Mouse (Mus musculus) myocyte (in vitro differentiated cells): ENCODE data around the gene Dnttip1. TPM values are rescaled to one million over a fixed set of nuclear protein-coding genes. Genes with fewer than 3 reads are reported as not detected.
A peak's percentile ranks its signal among the peaks of the same experiment; 100 is the strongest.

Experiments
- H3K27me3 ChIP-seq: one replicate; pipeline ENCODE4 v1.6.1; 2011; ENCODE audit not compliant: control insufficient read depth, insufficient read depth, insufficient read length
- H3K36me3 ChIP-seq: one replicate; pipeline ENCODE4 v1.6.1; 2011; ENCODE audit not compliant: control insufficient read depth, insufficient read depth
- H3K4me2 ChIP-seq: one replicate; pipeline ENCODE4 v1.6.1; 2011; ENCODE audit warnings: low read depth, control low read depth
- H3K4me3 ChIP-seq: one replicate; pipeline ENCODE4 v1.5.1; 2011; ENCODE audit warnings: mild to moderate bottlenecking, control low read depth, moderate library complexity
- H3K79me2 ChIP-seq: one replicate; pipeline ENCODE4 v1.6.1; 2011; ENCODE audit not compliant: control insufficient read depth, insufficient read depth
- H3ac ChIP-seq: one replicate; pipeline ENCODE4 v1.6.1; 2011; ENCODE audit not compliant: control insufficient read depth, insufficient read length
- CEBPB ChIP-seq: IDR thresholded peaks from 2 replicates; pipeline ENCODE4 v1.6.1; 2011; ENCODE audit warnings: mild to moderate bottlenecking, moderate library complexity; ENCODE audit not compliant: poor library complexity, insufficient read depth, severe bottlenecking
- E2F4 ChIP-seq: IDR thresholded peaks from one replicate; pipeline ENCODE4 v1.6.1; 2011; ENCODE audit warnings: mild to moderate bottlenecking, control low read depth, moderate library complexity; ENCODE audit not compliant: insufficient read depth
- MAX ChIP-seq: IDR thresholded peaks from one replicate; pipeline ENCODE4 v1.6.1; 2011; ENCODE audit warnings: low read depth, mild to moderate bottlenecking, control low read depth
- MYOD1 ChIP-seq, 3 experiments: IDR thresholded peaks; one replicate each; pipeline ENCODE4 v1.6.1; 2011; ENCODE audit warnings: control low read depth in 2 of 3, low read depth in 2 of 3, mild to moderate bottlenecking in 2 of 3, moderate library complexity in 1 of 3; ENCODE audit not compliant: insufficient read length in 2 of 3, control insufficient read depth in 1 of 3
- MYOG ChIP-seq, 3 experiments: IDR thresholded peaks; one replicate each; pipeline ENCODE4 v1.6.1; 2011; ENCODE audit warnings: control low read depth in 2 of 3, low read depth in 2 of 3, mild to moderate bottlenecking in 2 of 3; ENCODE audit not compliant: insufficient read length in 2 of 3, control insufficient read depth in 1 of 3, insufficient read depth in 1 of 3
- POLR2A ChIP-seq: IDR thresholded peaks from one replicate; pipeline ENCODE4 v1.6.1; 2011; ENCODE audit warnings: low read depth, mild to moderate bottlenecking, control low read depth, moderate library complexity; ENCODE audit not compliant: insufficient read length
- POLR2AphosphoS2 ChIP-seq: IDR thresholded peaks from one replicate; pipeline ENCODE4 v1.6.1; 2011; ENCODE audit warnings: low read depth, control low read depth; ENCODE audit not compliant: insufficient read length
- REST ChIP-seq: IDR thresholded peaks from one replicate; pipeline ENCODE4 v1.6.1; 2011; ENCODE audit warnings: mild to moderate bottlenecking, control low read depth, moderate library complexity; ENCODE audit not compliant: insufficient read depth, insufficient read length
- SRF ChIP-seq: IDR thresholded peaks from one replicate; pipeline ENCODE4 v1.6.1; 2011; ENCODE audit warnings: low read depth; ENCODE audit not compliant: control insufficient read depth, insufficient read length
- TCF12 ChIP-seq: IDR thresholded peaks from one replicate; pipeline ENCODE4 v1.6.1; 2011; ENCODE audit warnings: mild to moderate bottlenecking, control low read depth; ENCODE audit not compliant: poor library complexity, insufficient read depth, severe bottlenecking
- TCF3 ChIP-seq: IDR thresholded peaks from one replicate; pipeline ENCODE4 v1.6.1; 2011; ENCODE audit warnings: low read depth, control low read depth; ENCODE audit not compliant: insufficient read length
- USF1 ChIP-seq: IDR thresholded peaks from one replicate; pipeline ENCODE4 v1.6.1; 2011; ENCODE audit warnings: low read depth, mild to moderate bottlenecking, control low read depth, moderate library complexity
- polyA plus RNA-seq: library from polyadenylated mRNA; unstranded; fragments of >200 nt; fragmentation: generic; extraction: Trizol; gene quantifications from one replicate; pipeline ENCODE4 v1.2.1, GENCODE M21; 2012; ENCODE audit warnings: missing spikeins

The Dnttip1 gene
- polyA plus RNA-seq, 1 experiment = 63.0 TPM

GRCm38 (mm10) chr2:164800252-164801004, 54.6 kb downstream of the Dnttip1 start:
- Histone ChIP-seq H3K79me2 (peaks cover 18% of the 10 kb centered on the region), H3K4me2 (no peak overlapping the region), H3K4me3 (no peak overlapping the region), H3K36me3 (peaks cover 24% of the 10 kb centered on the region), H3ac (no peak overlapping the region), H3K27me3 (no peaks in the 10 kb centered on the region)
- TF ChIP-seq SRF = no peak
- no peak for TF ChIP-seq CEBPB
- TF ChIP-seq POLR2A = no peak

- TF ChIP-seq TCF3 (no peak), POLR2AphosphoS2 (no peak), MYOG (IDR thresholded peaks at IDR 0.05; ENCODE audit: control insufficient read depth in 1 of 3, insufficient read depth in 1 of 3, insufficient read length in 2 of 3, low read depth in 2 of 3) (no peak), CEBPB (no peak)
- H3K27me3 ChIP-seq = no peaks in the 10 kb centered on the region
- no peak overlapping the region for H3ac ChIP-seq
- H3K4me3 ChIP-seq = peak overlapping the region; percentile 85
- H3K79me2 ChIP-seq = peaks cover 18% of the 10 kb centered on the region
- H3K36me3 ChIP-seq = peaks cover 11% of the 10 kb centered on the region
- peak overlapping the region; percentile 84 for H3K4me2 ChIP-seq
These were observed 57.6 kb downstream of the Dnttip1 start for GRCm38 (mm10) chr2:164803201-164803920.

DNA sequence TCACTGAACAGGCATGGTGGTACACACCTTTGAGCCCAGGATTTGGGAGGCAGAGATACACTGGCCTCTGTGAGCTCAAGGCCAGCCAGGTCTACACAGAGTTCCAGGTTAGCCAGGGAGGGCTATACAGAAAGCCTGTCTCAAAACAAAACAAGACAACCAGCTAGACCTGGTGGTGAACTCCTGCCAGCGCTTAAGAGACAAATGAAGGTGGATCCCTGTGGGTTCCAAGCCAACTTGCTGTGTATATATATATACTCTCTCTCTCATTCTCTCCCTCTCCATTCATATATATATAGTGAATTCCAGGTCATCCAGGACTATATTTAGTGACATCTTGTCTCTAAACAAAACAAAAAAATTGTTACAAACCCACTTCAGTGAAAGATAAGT, 58.1 kb downstream of the Dnttip1 start:
- no peaks in the 10 kb centered on the region for H3K27me3 ChIP-seq
- H3K4me2 ChIP-seq = peak overlapping the region; percentile 84
- peaks cover 18% of the 10 kb centered on the region for H3K79me2 ChIP-seq
- peaks cover 11% of the 10 kb centered on the region for H3K36me3 ChIP-seq
- H3ac ChIP-seq = peak overlapping the region; percentile 64
- peak overlapping the region; percentile 85 for H3K4me3 ChIP-seq
- TF ChIP-seq MYOD1 (IDR thresholded peaks at IDR 0.05; ENCODE audit: control insufficient read depth in 1 of 3, insufficient read length in 2 of 3, low read depth in 2 of 3) = no peak
- TF ChIP-seq POLR2AphosphoS2 = no peak
- no peak for TF ChIP-seq MYOG (IDR thresholded peaks at IDR 0.05; ENCODE audit: control insufficient read depth in 1 of 3, insufficient read depth in 1 of 3, insufficient read length in 2 of 3, low read depth in 2 of 3)
- TF ChIP-seq TCF12 = no peak
- no peak for TF ChIP-seq MAX
- TF ChIP-seq TCF3 = no peak

- peak within 1 kb of the TSS; percentile 85 for H3K4me3 ChIP-seq
- TF ChIP-seq MYOD1 (IDR thresholded peaks at IDR 0.05; ENCODE audit: control insufficient read depth in 1 of 3, insufficient read length in 2 of 3, low read depth in 2 of 3) = no peak
- no peak for TF ChIP-seq CEBPB
- no peak for TF ChIP-seq REST
- TF ChIP-seq POLR2A = peak; percentile 68
- TF ChIP-seq SRF = no peak
- TF ChIP-seq POLR2AphosphoS2 = peak; percentile 78
These were observed 58.9 kb downstream of the Dnttip1 start, which contains the start of the genes Acot8 and Zswim3 for GRCm38 (mm10) chr2:164804533-164805331. TSS of gene Acot8 (minus strand) at chr2:164804882. TSS of gene Zswim3 (plus strand) at chr2:164805098.

GRCm38 (mm10) chr2:164805332-164805718, 59.5 kb downstream of the Dnttip1 start:
- H3K36me3 ChIP-seq = peaks cover 11% of the 10 kb centered on the region
- peak overlapping the region; percentile 85 for H3K4me3 ChIP-seq
- H3K4me2 ChIP-seq = peak overlapping the region; percentile 91
- H3ac ChIP-seq = no peak overlapping the region
- no peak for TF ChIP-seq POLR2AphosphoS2
- TF ChIP-seq MYOD1 (IDR thresholded peaks at IDR 0.05; ENCODE audit: control insufficient read depth in 1 of 3, insufficient read length in 2 of 3, low read depth in 2 of 3) = no peak
- TF ChIP-seq TCF3 = no peak
- TF ChIP-seq TCF12 = no peak
- no peak for TF ChIP-seq POLR2A
- TF ChIP-seq CEBPB = no peak
- TF ChIP-seq MYOG (IDR thresholded peaks at IDR 0.05; ENCODE audit: control insufficient read depth in 1 of 3, insufficient read depth in 1 of 3, insufficient read length in 2 of 3, low read depth in 2 of 3) = no peak
- no peak for TF ChIP-seq REST
- no peak for TF ChIP-seq USF1
- TF ChIP-seq MAX = no peak
- no peak for TF ChIP-seq E2F4
- TF ChIP-seq SRF = no peak
- peaks cover 18% of the 10 kb centered on the region for H3K79me2 ChIP-seq
- no peaks in the 10 kb centered on the region for H3K27me3 ChIP-seq

More at GRCm38 (mm10) chr2:164804533-164805331, 58.9 kb downstream of the Dnttip1 start, which contains the start of the genes Acot8 and Zswim3:
- Histone ChIP-seq H3K36me3 (peaks cover 11% of the 10 kb centered on the region), H3K79me2 (peaks cover 18% of the 10 kb centered on the region), H3K4me2 (peak within 1 kb of the TSS; percentile 91), H3K27me3 (no peaks in the 10 kb centered on the region), H3ac (peak within 1 kb of the TSS; percentile 64)
